Mouse (Mus musculus) adrenal gland, adult 8-10 months (tissue): ENCODE data around the gene Zfp362. TPM values are rescaled to one million over a fixed set of nuclear protein-coding genes. Genes with fewer than 3 reads are reported as not detected.

Experiments used
- DNase-seq: peaks from one replicate; pipeline ENCODE4 v3.0.0; 2022
- total RNA-seq, 4 experiments: library from RNA; stranded (reverse); gene quantifications; 2 replicates each; pipeline ENCODE4 v1.2.4; 2022

Zfp362 gene
- total RNA-seq = 10 to 100 TPM; 22.1 to 36.6 (median 27.9) TPM

- no peak for DNase-seq
Observed at GRCm38 (mm10) chr4:128806043-128806826, at the start of gene Zfp362. Gene Zfp362, minus strand, starts transcription at chr4:128806045.

DNA sequence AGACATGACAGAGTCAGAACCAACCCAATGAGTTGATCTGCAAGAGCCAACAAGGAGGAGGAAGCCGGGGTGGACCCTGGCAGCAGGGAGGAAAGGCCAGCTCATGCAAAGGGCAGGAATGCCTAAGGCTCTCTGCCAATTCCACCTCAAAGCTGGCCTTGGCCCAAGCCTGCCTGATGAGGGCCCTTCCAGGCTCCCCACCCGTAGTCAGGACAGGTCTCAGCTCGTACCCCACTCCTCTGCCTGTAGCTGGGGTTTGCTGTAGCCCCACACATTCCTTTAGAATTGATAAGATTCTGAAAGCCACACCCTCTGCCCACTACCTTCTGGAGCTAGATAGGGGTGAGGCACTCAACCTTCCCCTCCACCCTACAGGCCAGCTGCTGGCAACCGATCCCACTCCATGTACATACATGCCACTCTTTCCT lies 49.8 kb upstream of the Zfp362 start:
- DNase-seq = peak; percentile 70

GRCm38 (mm10) chr4:128853117-128853516 lies 47.3 kb upstream of the Zfp362 start:
- no peak for DNase-seq

- no peak for DNase-seq
Observed at GRCm38 (mm10) chr4:128852266-128852887, 46.5 kb upstream of the Zfp362 start.

DNA sequence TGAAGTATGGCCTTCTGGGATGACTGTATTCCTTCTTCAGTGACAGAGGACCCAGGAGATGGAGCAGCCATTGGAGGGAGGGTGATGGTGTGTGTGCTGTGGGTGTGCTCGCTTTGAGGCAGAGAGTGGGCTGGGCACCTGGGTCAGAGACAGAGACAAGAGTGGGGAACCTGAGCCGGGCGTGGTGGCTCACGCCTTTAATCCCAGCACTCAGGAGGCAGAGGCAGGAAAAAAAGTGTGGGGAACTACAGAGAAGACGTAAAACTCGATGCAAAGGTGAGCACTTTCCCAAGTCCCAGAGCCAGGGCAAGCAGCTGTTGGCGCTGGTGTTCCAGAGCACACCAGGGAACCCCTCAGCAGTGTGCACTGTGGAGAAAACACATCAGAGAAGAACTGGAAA lies 43.8 kb upstream of the Zfp362 start:
- DNase-seq = no peak

- DNase-seq = no peak
Observed at GRCm38 (mm10) chr4:128848961-128849360, 43.1 kb upstream of the Zfp362 start.

DNA sequence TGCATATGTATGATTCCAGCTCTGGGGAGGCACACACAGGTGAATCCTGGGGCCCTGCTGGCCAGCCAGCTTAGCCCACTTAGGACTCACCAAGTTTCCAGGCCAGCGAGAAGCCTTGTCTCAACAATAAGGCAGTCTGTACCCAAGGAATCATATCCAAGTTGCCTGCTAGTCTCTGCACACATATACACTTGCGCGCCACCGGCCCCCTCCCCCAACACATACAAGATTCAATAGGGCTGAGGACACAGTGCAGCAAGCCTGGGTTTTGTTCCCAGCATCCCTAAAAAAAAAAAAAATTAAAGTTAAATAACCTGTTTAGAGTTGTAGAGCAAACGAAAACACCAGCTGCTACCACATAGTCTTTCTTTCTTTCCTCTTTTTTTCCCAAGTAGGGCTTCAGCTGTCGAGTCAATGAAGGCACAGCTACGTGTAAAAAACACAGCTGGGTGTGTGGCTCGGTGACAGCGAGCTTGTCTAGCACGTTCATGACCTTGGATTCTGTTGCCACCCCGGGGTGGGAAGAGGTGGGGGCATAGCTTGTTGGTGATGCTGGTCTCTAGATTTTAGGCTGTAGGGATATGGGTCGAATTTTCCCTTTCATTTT lies 39.6 kb upstream of the Zfp362 start:
- no peak for DNase-seq

- DNase-seq = no peak
Observed at GRCm38 (mm10) chr4:128844566-128844965, 38.7 kb upstream of the Zfp362 start.

DNA sequence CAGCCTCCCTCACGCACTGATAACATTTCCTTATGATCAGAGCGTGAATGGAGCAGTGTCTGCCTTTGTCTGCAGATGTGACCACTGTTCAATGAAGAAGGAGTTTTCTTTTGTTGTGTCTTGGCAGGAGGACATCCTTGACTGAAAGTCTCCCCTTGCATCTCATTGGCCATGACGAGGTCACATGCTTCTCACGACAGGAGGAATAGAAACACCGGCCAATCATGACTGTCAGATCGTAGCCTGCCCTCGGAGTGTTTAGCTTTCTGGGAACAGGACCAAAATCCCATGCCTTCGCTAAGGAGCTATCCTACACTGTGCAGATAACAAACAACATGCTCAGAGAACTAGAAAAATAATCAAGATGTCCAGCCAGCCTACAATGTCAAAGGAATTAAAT lies 35.4 kb upstream of the Zfp362 start:
- no peak for DNase-seq

GRCm38 (mm10) chr4:128839811-128840738 lies 34.2 kb upstream of the Zfp362 start:
- peak; percentile 46 for DNase-seq

GRCm38 (mm10) chr4:128838202-128838601 lies 32.4 kb upstream of the Zfp362 start:
- no peak for DNase-seq

GRCm38 (mm10) chr4:128824131-128824530 lies 18.3 kb upstream of the Zfp362 start:
- no peak for DNase-seq

DNA sequence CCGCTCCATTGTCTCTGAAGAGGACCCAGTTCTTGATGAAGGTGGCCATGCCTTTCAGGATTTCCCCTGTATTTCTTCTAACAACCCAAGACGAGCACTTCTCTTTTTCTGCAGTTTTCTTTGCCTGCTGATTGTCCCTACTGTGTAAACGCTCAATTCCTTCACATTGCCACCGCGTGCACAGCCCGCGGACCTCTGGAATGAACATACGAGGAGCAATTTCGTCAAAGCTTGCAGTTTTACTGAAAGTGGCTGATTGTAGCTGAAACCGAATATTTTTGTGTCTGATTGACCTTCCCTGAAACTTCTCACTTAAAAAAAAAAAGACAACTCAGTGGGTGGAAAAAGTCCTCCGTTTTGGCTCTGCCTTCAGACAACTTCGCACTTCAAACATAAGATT lies 14.7 kb upstream of the Zfp362 start:
- no peak for DNase-seq

DNA sequence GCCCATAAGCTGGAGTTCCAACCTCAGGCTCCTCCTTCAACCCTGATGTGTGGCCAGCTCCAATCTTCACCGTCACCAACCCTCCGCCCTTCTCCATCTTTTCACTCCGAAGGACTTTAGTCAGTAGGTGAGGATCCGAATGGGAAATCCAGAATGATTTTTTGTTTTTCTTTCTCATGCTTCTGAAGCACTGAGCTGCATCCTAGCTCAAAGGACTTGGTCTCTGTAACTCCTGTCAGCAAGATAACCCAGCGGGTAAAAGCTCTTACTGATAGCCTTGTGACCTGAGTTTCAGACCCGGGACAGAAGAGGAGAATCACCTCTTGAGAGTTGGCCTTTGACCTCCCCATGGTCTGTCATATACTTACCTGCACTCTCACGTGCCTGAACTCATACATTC lies 11.2 kb upstream of the Zfp362 start:
- DNase-seq = no peak

DNA sequence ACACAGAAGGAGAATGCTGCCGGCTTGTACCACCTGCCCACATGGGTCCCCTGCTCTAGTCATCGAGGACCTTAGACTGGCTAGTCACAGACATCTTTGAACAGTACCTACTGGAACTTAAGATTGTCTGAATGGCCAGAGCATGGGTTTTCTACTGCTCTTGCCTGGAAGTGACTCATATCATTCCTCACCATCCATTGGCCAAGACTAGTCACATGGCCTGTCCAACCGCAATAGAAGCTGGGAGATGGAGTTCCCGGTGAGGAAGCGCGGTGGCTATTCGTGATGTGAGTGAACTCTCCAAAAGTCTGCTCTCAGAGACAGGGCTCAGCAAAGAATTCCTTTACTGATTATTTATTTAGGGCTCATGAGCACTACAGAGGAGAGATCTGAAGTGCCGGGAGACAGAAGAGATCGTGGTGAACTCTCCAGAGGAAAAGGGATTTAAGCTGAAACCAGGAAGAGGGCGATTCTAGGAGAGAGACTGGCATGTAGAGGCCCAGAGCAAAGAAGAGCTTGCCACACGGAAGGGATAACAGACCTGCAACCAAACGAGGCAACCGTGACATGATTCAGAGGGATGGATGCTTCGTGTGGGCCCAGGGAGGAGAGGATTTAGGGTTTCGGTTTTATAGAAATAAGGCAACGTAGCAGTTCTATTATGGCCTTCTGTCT lies 5.7 kb upstream of the Zfp362 start:
- peak; percentile 84 for DNase-seq

GRCm38 (mm10) chr4:128806827-128807179 lies 958 bp upstream of the Zfp362 start:
- peak; percentile 71 for DNase-seq

- no peak for DNase-seq
Observed at GRCm38 (mm10) chr4:128805150-128806042, 449 bp downstream of the Zfp362 start.

- DNase-seq = no peak
Observed at GRCm38 (mm10) chr4:128804426-128805149, 1.3 kb downstream of the Zfp362 start.

DNA sequence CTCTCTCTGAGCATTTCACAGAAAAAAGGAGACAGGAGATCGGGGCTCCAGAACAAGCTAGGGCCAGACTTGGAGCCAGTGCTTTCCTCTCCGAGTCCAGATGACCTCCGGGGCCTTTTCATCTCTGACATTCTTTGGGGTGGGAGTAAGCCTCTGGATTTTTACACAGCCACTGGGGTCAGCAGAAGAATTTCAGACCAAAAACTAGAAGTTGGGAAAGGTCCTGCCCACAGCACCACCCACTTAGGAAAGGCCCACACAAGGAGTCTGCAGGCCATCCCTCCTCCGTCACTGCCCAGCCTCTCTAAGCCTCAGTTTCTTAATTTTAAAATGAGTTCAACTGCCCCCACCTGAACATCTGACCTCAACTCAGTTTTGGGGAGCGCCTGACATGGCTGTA lies 2.3 kb downstream of the Zfp362 start:
- no peak for DNase-seq
